11 mouse cellular contexts compared by ENCODE assay signal in genomic region chr16:34960866-34961582, GRCm38 (mm10).
DNase-seq lines count a peak whose midpoint lies in the region; ATAC-seq lines count a peak whose summit lies in the region.
"Had no signal": no experiment of that assay in that cellular context is flagged by ENCODE, and none has a peak within 500 bp of the region (broad histone marks: within the 10 kb centered on the region; RNA-seq: fewer than 3 reads in every experiment).

No protein-coding gene starts in this region.

- H3K36me3 ChIP-seq in hindbrain, embryonic 10.5 days = peaks cover 15% of the 10 kb centered on the region; the same call in 1 of the 2 replicates
- H3K36me3 ChIP-seq in hindbrain, embryonic 14.5 days (replicated peaks; ENCODE audit: control insufficient read depth, insufficient read depth) = no peaks in the 10 kb centered on the region
- peaks cover 30% of the 10 kb centered on the region for H3K36me3 ChIP-seq in lung, embryonic 15.5 days
- peaks cover 35% of the 10 kb centered on the region for H3K36me3 ChIP-seq in intestine, embryonic 14.5 days (ENCODE audit: control insufficient read depth, insufficient read depth, low read length)
- no peaks in the 10 kb centered on the region for H3K36me3 ChIP-seq in stomach, embryonic 15.5 days

- 0 out of 2 replicates have a peak overlapping the region, but pooled peaks have one; percentile 12 for H3K27ac ChIP-seq in hindbrain, embryonic 10.5 days
- no peak overlapping the region for H3K27ac ChIP-seq in hindbrain, embryonic 14.5 days
- H3K27ac ChIP-seq in lung, embryonic 15.5 days = peak overlapping the region; percentile 94
- H3K27ac ChIP-seq in intestine, embryonic 14.5 days (ENCODE audit: low read depth) = peak overlapping the region; percentile 88
- peak overlapping the region; percentile 84 for H3K27ac ChIP-seq in stomach, embryonic 15.5 days

- no peak overlapping the region for H3K4me2 ChIP-seq in hindbrain, embryonic 14.5 days (replicated peaks)
- no peak overlapping the region for H3K4me2 ChIP-seq in lung, embryonic 15.5 days
- no peak overlapping the region for H3K4me2 ChIP-seq in intestine, embryonic 14.5 days (ENCODE audit: low read length)
- H3K4me2 ChIP-seq in stomach, embryonic 15.5 days = no peak overlapping the region

- no peak for ATAC-seq in hindbrain, embryonic 14.5 days (ENCODE audit: low FRiP score)
- ATAC-seq in lung, embryonic 15.5 days (ENCODE audit: borderline replicate concordance, extremely low read depth, low FRiP score, low TSS enrichment) = no peak
- ATAC-seq in intestine, embryonic 14.5 days (replicated peaks; ENCODE audit: low FRiP score, low TSS enrichment, low read depth) = no peak
- ATAC-seq in stomach, embryonic 15.5 days (ENCODE audit: insufficient read depth, low FRiP score, low read depth) = no peak

- no peaks in the 10 kb centered on the region for H3K9me3 ChIP-seq in hindbrain, embryonic 10.5 days
- H3K9me3 ChIP-seq in hindbrain, embryonic 14.5 days (ENCODE audit: control insufficient read depth, low read length) = no peaks in the 10 kb centered on the region
- no peaks in the 10 kb centered on the region for H3K9me3 ChIP-seq in lung, embryonic 15.5 days
- H3K9me3 ChIP-seq in intestine, embryonic 14.5 days (ENCODE audit: control insufficient read depth, low read length) = no peaks in the 10 kb centered on the region
- no peaks in the 10 kb centered on the region for H3K9me3 ChIP-seq in stomach, embryonic 15.5 days

- DNase-seq in hindbrain, embryonic 10.5 days (ENCODE audit: low spot score) = no peak
- no peak for DNase-seq in hindbrain, embryonic 14.5 days (ENCODE audit: low spot score)
- no peak for DNase-seq in lung, postnatal 25 days (ENCODE audit: low spot score)
- DNase-seq in intestine, embryonic 14.5 days (ENCODE audit: low spot score) = no peak
- DNase-seq in thymus, postnatal 14 days = no peak
- DNase-seq: layer of hippocampus, postnatal 36 days; liver; right cerebral cortex, postnatal 4 days; thymus, adult 2 months had no signal

- H3K4me1 ChIP-seq in hindbrain, embryonic 10.5 days (replicated peaks) = peaks cover 40% of the 10 kb centered on the region
- H3K4me1 ChIP-seq in hindbrain, embryonic 14.5 days (replicated peaks; ENCODE audit: control insufficient read depth, insufficient read depth, low read length) = peaks cover 8% of the 10 kb centered on the region; the same call in 1 of the 2 replicates
- peaks cover 87% of the 10 kb centered on the region for H3K4me1 ChIP-seq in lung, embryonic 15.5 days
- peaks cover 45% of the 10 kb centered on the region for H3K4me1 ChIP-seq in intestine, embryonic 14.5 days (replicated peaks; ENCODE audit: control insufficient read depth, insufficient read depth, low read length)
- H3K4me1 ChIP-seq in stomach, embryonic 15.5 days = peaks cover 45% of the 10 kb centered on the region

- H3K27me3 ChIP-seq in hindbrain, embryonic 10.5 days (ENCODE audit: insufficient read depth, poor library complexity, severe bottlenecking) = no peaks in the 10 kb centered on the region
- H3K27me3 ChIP-seq in hindbrain, embryonic 14.5 days (ENCODE audit: control insufficient read depth, insufficient read depth, low read length) = no peaks in the 10 kb centered on the region
- no peaks in the 10 kb centered on the region for H3K27me3 ChIP-seq in lung, embryonic 15.5 days
- H3K27me3 ChIP-seq in intestine, embryonic 14.5 days (replicated peaks; ENCODE audit: control insufficient read depth, insufficient read depth, low read length) = no peaks in the 10 kb centered on the region
- no peaks in the 10 kb centered on the region for H3K27me3 ChIP-seq in stomach, embryonic 15.5 days (replicated peaks)

- no peak overlapping the region for H3K9ac ChIP-seq in hindbrain, embryonic 14.5 days
- no peak overlapping the region for H3K9ac ChIP-seq in lung, embryonic 15.5 days
- H3K9ac ChIP-seq in intestine, embryonic 14.5 days (ENCODE audit: low read length) = no peak overlapping the region
- H3K9ac ChIP-seq in stomach, embryonic 15.5 days = no peak overlapping the region

- WGBS in hindbrain, embryonic 10.5 days = 66% methylated on average over 9 of the region's 9 CpGs
- 67% methylated on average over 9 of the region's 9 CpGs for WGBS in hindbrain, embryonic 14.5 days
- WGBS in lung, embryonic 15.5 days = 26% methylated on average over 9 of the region's 9 CpGs
- 38% methylated on average over 9 of the region's 9 CpGs for WGBS in intestine, embryonic 14.5 days
- WGBS in stomach, embryonic 15.5 days = 30% methylated on average over 9 of the region's 9 CpGs

- no peak overlapping the region for H3K4me3 ChIP-seq in hindbrain, embryonic 10.5 days
- H3K4me3 ChIP-seq in hindbrain, embryonic 14.5 days (replicated peaks; ENCODE audit: low read length) = no peak overlapping the region
- H3K4me3 ChIP-seq in lung, embryonic 15.5 days = no peak overlapping the region
- no peak overlapping the region for H3K4me3 ChIP-seq in intestine, embryonic 14.5 days (ENCODE audit: low read depth, low read length)
- no peak overlapping the region for H3K4me3 ChIP-seq in stomach, embryonic 15.5 days (replicated peaks)
